Mouse (Mus musculus) spleen, adult 2 months (tissue): ENCODE results near the gene Smyd1. TPM values are rescaled to one million over a fixed set of nuclear protein-coding genes. Genes with fewer than 3 reads are reported as not detected.

Experiments
- DNase-seq, 2 experiments: peaks; one replicate each; pipeline versions ENCODE4 v3.0.0 to v3.0.0-alpha.2; 2012 to 2021; ENCODE audit warnings: low spot score in 2 of 2, low read depth in 1 of 2
- H3K27ac ChIP-seq: fragments of 200-500 bp; 2 replicates; pipeline ENCODE4 v1.5.1; 2012; ENCODE audit warnings: low read length, inconsistent platforms; ENCODE audit not compliant: insufficient read depth
- H3K27me3 ChIP-seq: fragments of 200-500 bp; 2 replicates; pipeline ENCODE4 v1.6.1; 2012; ENCODE audit warnings: mild to moderate bottlenecking, moderate library complexity, low read length, inconsistent platforms; ENCODE audit not compliant: control insufficient read depth, insufficient read depth
- H3K36me3 ChIP-seq: fragments of 200-500 bp; 2 replicates; pipeline ENCODE4 v1.6.1; 2012; ENCODE audit warnings: mild to moderate bottlenecking, low read length, inconsistent platforms; ENCODE audit not compliant: control insufficient read depth, insufficient read depth
- H3K4me1 ChIP-seq: fragments of 200-500 bp; 2 replicates; pipeline ENCODE4 v1.6.1; 2011; ENCODE audit warnings: inconsistent platforms; ENCODE audit not compliant: control insufficient read depth, insufficient read depth, insufficient read length
- H3K4me3 ChIP-seq: fragments of 200-500 bp; 2 replicates; pipeline ENCODE4 v1.5.1; 2011; ENCODE audit warnings: mild to moderate bottlenecking, inconsistent platforms; ENCODE audit not compliant: insufficient read depth, insufficient read length; ENCODE audit errors: extremely low read depth
- CTCF ChIP-seq: fragments of 200-500 bp; IDR thresholded peaks from 2 replicates; pipeline ENCODE4 v1.5.1; 2011; ENCODE audit warnings: mild to moderate bottlenecking, inconsistent platforms; ENCODE audit not compliant: insufficient read depth, insufficient read length, insufficient replicate concordance; ENCODE audit errors: extremely low read depth
- POLR2A ChIP-seq: fragments of 200-500 bp; IDR thresholded peaks from 2 replicates; pipeline ENCODE4 v1.6.1; 2011; ENCODE audit warnings: low read depth, low read length, inconsistent platforms
- WGBS: fragments of 180-500 bp; shearing (Covaris S2); methylation state at CpG from one replicate; pipeline ENCODE4 v1.1.7; 2018; 5-methylcytosine and 5-hydroxymethylcytosine counted together
- polyA plus RNA-seq: library from polyadenylated mRNA; depleted of rRNA; stranded (reverse); fragments of >200 nt; gene quantifications from 2 replicates; pipeline ENCODE4 v1.2.3, GENCODE M21; 2012

Smyd1 gene
- polyA plus RNA-seq, 1 experiment, result 0.48 TPM

DNA sequence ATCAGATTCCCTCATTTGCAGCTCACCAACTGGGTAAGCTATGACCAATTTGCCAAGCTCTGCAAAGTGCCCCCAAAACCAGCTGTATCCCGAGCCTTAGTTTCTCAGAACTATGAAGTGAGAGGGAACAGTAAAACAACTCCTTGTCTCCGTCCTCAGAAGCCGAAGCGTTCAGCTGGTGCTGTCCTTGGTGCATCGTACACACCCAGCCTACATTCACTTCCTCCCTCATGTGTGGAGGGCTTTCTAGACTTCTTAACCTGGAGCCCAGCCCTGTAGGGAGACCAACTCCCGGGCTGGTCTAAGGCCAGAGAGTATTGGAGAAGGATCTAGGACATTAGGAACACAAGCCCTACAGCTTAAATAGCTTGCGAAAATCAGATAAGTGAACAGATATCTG lies 8.5 kb upstream of the Smyd1 start:
- DNase-seq, result no peak
- no peak overlapping the region for H3K4me3 ChIP-seq
- no peaks in the 10 kb centered on the region for H3K36me3 ChIP-seq
- WGBS, result 73% methylated on average over 7 of the region's 7 CpGs
- peak overlapping the region; percentile 61 for H3K27ac ChIP-seq
- TF ChIP-seq CTCF, result no peak
- no peak for TF ChIP-seq POLR2A
- no peaks in the 10 kb centered on the region for H3K27me3 ChIP-seq
- no peaks in the 10 kb centered on the region for H3K4me1 ChIP-seq

DNA sequence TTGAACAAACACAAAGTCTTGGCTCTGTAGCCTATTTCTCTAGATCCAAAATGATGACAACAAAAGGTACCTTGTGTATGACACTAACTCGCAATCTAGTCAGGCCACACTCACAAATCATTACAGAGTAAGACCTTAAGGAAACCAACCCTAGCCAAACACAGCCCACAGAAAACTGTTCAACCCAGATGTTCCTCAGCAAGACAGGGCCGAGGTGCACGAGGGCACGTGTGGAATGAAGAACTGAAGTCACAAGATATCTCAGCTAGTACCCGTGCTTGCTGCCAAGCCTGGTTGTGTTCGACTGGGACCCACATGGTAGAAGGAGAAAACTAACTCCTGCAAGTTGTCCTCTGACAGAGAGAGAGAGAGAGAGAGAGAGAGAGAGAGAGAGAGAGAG lies 7.8 kb upstream of the Smyd1 start:
- H3K4me3 ChIP-seq, result no peak overlapping the region
- H3K27me3 ChIP-seq, result no peaks in the 10 kb centered on the region
- 44% methylated on average over 6 of the region's 6 CpGs for WGBS
- no peaks in the 10 kb centered on the region for H3K36me3 ChIP-seq
- no peak for DNase-seq
- no peak for TF ChIP-seq POLR2A
- no peak for TF ChIP-seq CTCF
- no peak overlapping the region; the same call in 1 of the 2 replicates for H3K27ac ChIP-seq
- H3K4me1 ChIP-seq, result no peaks in the 10 kb centered on the region

DNA sequence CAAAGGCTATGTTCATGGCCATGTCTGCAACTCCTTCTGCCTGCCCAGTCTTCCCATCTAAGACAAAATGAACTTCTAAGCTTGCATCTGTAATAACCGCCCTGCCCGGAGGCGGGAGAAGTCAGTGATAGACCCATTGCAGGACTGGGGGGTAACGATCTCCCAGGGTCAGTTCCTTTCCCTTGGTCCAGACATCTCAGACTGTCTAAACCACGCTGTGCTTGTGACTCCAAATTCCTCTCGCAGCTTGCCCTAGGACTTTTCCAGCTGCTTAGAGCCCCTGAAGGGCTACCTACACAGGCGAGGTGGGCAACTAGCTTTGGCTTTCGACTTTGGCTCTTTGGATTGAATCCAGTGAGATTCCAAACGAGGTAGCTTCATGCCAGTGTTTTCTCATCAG lies 2.8 kb upstream of the Smyd1 start:
- TF ChIP-seq POLR2A, result no peak
- TF ChIP-seq CTCF, result no peak
- DNase-seq, result no peak
- peak overlapping the region; percentile 25; the same call in 1 of the 2 replicates for H3K4me3 ChIP-seq
- H3K27me3 ChIP-seq, result no peaks in the 10 kb centered on the region
- 79% methylated on average over 9 of the region's 9 CpGs for WGBS
- peak overlapping the region; percentile 82 for H3K27ac ChIP-seq
- H3K36me3 ChIP-seq, result no peaks in the 10 kb centered on the region
- no peaks in the 10 kb centered on the region for H3K4me1 ChIP-seq

DNA sequence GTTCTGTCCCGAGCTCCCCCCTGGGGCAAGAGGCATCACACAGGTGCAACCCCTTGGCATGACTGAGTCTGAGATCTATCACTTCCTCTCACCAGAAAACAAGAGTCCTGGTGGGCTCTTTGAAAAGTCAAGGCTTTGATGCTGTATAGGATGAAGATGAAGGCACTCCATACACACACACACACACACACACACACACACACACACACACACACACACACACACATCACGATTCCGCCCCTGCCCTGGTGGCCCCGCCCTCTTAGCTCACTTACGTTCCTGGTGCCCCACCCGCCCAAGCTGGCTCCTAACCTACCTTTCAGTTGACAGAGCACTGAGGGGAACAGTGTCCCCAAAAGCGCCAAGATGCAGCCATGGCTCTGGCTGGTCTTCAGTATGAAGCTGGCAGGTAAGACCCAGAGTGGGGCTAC lies 473 bp upstream of the Smyd1 start, which contains the start of gene Cd8b1:
Cd8b1 (plus strand) TSS at position 298 of the 431 bp plus-strand sequence.
- TF ChIP-seq POLR2A (peak; percentile 19), CTCF (no peak)
- WGBS, result 69% methylated on average over 5 of the region's 7 CpGs
- Histone ChIP-seq H3K4me1 (no peaks in the 10 kb centered on the region), H3K4me3 (peak within 1 kb of the TSS; percentile 41), H3K27ac (peak within 1 kb of the TSS; percentile 82), H3K36me3 (no peaks in the 10 kb centered on the region), H3K27me3 (no peaks in the 10 kb centered on the region)
- DNase-seq, result peak; percentile 23 to 32

DNA sequence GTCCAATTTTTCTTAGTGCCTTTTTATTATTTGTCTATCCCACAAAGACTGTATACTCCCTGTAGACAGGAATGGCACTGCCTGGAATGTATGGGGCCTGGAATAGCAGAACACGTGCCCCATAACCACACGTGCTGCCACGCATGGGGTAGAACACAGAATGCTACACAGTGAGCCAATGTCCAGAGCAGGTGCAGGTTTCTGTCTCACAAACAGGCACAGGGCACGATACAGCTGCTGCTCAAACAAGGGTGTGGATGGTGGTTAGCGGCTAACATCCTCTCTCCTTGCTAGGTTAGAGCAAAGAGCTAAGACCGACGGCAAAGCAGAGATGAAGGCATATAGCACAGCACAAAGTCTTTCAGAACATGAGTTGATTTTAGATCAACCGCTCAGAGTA lies 14.5 kb downstream of the Smyd1 start:
- Histone ChIP-seq H3K27me3 (no peaks in the 10 kb centered on the region), H3K4me1 (no peaks in the 10 kb centered on the region), H3K36me3 (no peaks in the 10 kb centered on the region), H3K27ac (peak overlapping the region; percentile 40; the same call in 1 of the 2 replicates), H3K4me3 (no peak overlapping the region)
- no peak for DNase-seq
- WGBS, result 67% methylated on average over 8 of the region's 8 CpGs
- TF ChIP-seq POLR2A, result no peak
- no peak for TF ChIP-seq CTCF

DNA sequence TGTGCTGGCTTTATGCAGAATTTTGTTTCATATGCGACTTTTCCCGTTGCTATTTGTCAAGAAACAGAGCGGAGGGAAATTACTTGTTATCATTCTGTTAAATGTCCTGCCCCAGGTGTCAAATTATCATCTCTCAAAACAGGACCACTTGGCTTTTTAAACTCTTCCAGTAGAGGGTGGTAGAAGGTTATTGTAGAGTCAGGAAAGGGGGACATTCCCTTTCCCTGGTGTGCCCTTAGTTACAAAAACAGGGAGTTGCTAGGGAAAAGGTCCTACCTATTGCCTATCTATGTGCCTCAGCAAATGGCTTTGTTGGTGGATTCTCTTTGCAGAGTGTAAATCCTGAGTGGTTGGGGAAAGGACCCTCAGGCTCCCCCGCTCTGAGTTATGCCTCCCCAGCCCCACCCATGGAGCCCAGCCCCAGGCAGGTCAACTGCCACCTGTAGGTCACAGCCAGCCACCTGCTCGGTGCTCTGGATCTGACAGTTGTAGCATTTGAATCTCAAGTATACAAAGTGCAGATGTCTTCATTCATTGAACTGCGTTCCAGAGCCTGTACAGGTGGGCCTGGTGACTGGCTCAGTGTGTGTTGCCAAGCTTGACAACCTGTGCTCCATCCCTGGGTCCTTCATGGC lies 19.8 kb downstream of the Smyd1 start:
- Histone ChIP-seq H3K27ac (no peak overlapping the region), H3K4me3 (no peak overlapping the region), H3K4me1 (no peaks in the 10 kb centered on the region), H3K36me3 (no peaks in the 10 kb centered on the region), H3K27me3 (no peaks in the 10 kb centered on the region)
- no peak for DNase-seq
- TF ChIP-seq POLR2A (no peak), CTCF (no peak)
- WGBS, result 72% methylated on average over 6 of the region's 6 CpGs

DNA sequence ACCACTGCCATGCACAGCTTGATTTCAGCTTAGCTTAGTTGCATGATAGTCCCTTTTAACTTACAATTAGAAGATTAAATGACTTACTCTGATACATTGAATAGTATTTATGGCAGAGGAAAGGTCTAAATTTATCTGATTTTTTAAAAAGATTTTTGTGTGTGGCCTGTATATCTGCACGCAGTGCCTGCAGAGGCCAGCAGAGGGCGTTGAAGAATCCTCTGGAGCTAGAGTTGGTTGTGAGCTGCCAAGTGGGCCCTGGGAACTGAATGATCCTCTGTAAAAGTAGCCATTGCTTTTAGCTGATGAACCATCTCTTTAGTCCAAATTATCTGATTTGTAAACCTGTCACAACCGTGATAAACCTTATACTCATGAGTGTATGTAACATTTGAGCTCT lies 23.3 kb downstream of the Smyd1 start:
- no peak overlapping the region for H3K27ac ChIP-seq
- peak; percentile 52; the same call in 1 of the 2 replicates for TF ChIP-seq CTCF
- TF ChIP-seq POLR2A, result no peak
- H3K36me3 ChIP-seq, result no peaks in the 10 kb centered on the region
- H3K4me1 ChIP-seq, result no peaks in the 10 kb centered on the region
- no peaks in the 10 kb centered on the region for H3K27me3 ChIP-seq
- DNase-seq, result no peak
- no peak overlapping the region for H3K4me3 ChIP-seq
- 53% methylated on average over 3 of the region's 3 CpGs for WGBS
